Mouse (Mus musculus): Measurements from ENCODE around the gene Adam19. TPM values are rescaled to one million over a fixed set of nuclear protein-coding genes. Genes with fewer than 3 reads are reported as not detected.

The Adam19 gene
- polyA plus RNA-seq, 1 experiment from 2014 or later: 12.5 TPM

GRCm38 (mm10) chr11:46095477-46096264, 39.9 kb downstream of the Adam19 start:
- no peak for ATAC-seq (ENCODE audit: low FRiP score, low read depth)
- Histone ChIP-seq H3K27ac (replicated peaks) (no peak overlapping the region), H3K36me3 (peaks cover 8% of the 10 kb centered on the region; the same call in 1 of the 2 replicates), H3K4me2 (replicated peaks) (no peak overlapping the region), H3K27me3 (no peaks in the 10 kb centered on the region), H3K4me1 (no peaks in the 10 kb centered on the region), H3K9ac (replicated peaks) (no peak overlapping the region), H3K4me3 (no peak overlapping the region), H3K9me3 (no peaks in the 10 kb centered on the region)
- 80% methylated on average over 9 of the region's 9 CpGs for WGBS

- Histone ChIP-seq H3K4me3 (no peak overlapping the region), H3K27ac (replicated peaks) (no peak overlapping the region), H3K9me3 (no peaks in the 10 kb centered on the region), H3K4me2 (replicated peaks) (no peak overlapping the region), H3K4me1 (no peaks in the 10 kb centered on the region), H3K9ac (replicated peaks) (no peak overlapping the region), H3K27me3 (no peaks in the 10 kb centered on the region), H3K36me3 (peaks cover 14% of the 10 kb centered on the region; the same call in 1 of the 2 replicates)
- 94% methylated on average over 6 of the region's 6 CpGs for WGBS
- no peak for ATAC-seq (ENCODE audit: low FRiP score, low read depth)
Observed at GRCm38 (mm10) chr11:46096265-46096649, 40.5 kb downstream of the Adam19 start.

GRCm38 (mm10) chr11:46097062-46097461, 41.3 kb downstream of the Adam19 start:
- H3K9ac ChIP-seq (replicated peaks): no peak overlapping the region
- H3K4me3 ChIP-seq: no peak overlapping the region
- no peaks in the 10 kb centered on the region for H3K27me3 ChIP-seq
- WGBS: 92% methylated on average over 3 of the region's 3 CpGs
- no peaks in the 10 kb centered on the region for H3K4me1 ChIP-seq
- ATAC-seq (ENCODE audit: low FRiP score, low read depth): no peak
- no peak overlapping the region for H3K4me2 ChIP-seq (replicated peaks)
- no peak overlapping the region for H3K27ac ChIP-seq (replicated peaks)
- H3K36me3 ChIP-seq: peaks cover 16% of the 10 kb centered on the region; the same call in 1 of the 2 replicates
- H3K9me3 ChIP-seq: no peaks in the 10 kb centered on the region

DNA sequence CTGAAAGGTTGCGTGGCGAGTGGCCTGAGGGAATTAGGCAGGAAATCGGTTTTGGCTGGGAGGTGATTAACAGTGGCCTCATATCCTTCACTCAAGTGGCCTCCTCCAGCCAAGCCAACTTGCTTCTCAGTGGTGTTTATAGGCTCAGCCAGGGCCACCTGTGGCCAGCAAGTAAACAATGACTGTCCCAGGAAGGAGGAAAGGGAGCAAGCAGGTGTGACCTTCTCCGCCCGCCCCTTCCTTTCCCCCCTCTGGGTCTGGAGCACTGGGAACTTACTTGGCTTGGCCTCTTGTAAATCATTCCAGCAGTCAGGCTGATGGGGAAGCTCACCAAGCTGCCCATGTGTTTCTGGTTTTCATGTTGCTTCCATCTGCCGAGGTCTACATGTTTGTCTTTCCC, 46.3 kb downstream of the Adam19 start:
- Histone ChIP-seq H3K36me3 (peaks cover 16% of the 10 kb centered on the region; the same call in 1 of the 2 replicates), H3K27ac (replicated peaks) (no peak overlapping the region), H3K9me3 (no peaks in the 10 kb centered on the region), H3K27me3 (no peaks in the 10 kb centered on the region), H3K4me3 (no peak overlapping the region), H3K4me1 (no peaks in the 10 kb centered on the region), H3K9ac (replicated peaks) (no peak overlapping the region), H3K4me2 (replicated peaks) (no peak overlapping the region)
- WGBS: 78% methylated on average over 6 of the region's 6 CpGs
- no peak for ATAC-seq (ENCODE audit: low FRiP score, low read depth)

DNA sequence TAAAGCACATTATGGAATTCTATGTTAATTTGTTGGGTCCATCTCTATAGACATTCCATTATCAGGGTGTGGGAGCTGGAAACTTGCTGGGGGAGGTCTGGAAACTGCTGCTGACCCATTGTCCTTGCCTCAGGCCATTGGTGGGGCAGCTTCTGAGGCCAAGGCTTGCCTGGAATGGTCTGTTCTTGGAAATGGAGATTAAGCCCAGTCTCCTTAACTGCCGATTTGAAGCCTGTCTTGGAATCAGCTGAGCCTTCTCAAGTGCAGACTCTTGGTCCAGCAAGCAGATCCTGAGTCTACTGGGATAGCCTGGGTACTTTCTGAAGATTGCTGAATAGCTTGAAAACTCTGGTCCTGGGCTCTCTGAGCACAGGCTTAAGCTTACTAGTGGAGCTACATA, 51.3 kb downstream of the Adam19 start:
- Histone ChIP-seq H3K4me1 (no peaks in the 10 kb centered on the region), H3K27me3 (no peaks in the 10 kb centered on the region), H3K36me3 (no peaks in the 10 kb centered on the region), H3K9ac (replicated peaks) (no peak overlapping the region), H3K27ac (replicated peaks) (no peak overlapping the region), H3K9me3 (no peaks in the 10 kb centered on the region), H3K4me2 (replicated peaks) (no peak overlapping the region), H3K4me3 (no peak overlapping the region)
- WGBS: 90% methylated on average over 1 of the region's 1 CpGs
- ATAC-seq (ENCODE audit: low FRiP score, low read depth): no peak

DNA sequence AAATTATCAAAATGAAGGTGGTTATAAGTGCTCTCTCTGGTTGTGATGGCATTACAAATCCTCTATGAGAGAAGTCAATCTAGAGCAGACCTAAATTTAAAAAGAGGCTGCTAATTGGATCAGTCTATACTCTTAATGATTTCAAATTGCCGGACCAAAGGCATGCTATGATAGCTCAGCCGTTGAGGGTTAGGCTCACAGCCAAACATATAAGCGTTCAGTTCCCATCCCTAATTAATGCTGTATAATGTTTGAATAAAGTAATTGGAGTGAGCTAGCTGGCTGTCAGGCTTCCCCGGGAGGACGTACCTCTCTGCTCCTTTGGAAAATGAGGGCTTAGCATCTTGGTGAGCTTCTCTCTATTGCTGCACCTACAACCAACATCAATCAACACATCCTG, 53.4 kb downstream of the Adam19 start:
- Histone ChIP-seq H3K36me3 (0 out of 2 replicates have a peak, but pooled peaks cover 4% of the 10 kb centered on the region), H3K4me2 (replicated peaks) (no peak overlapping the region), H3K27ac (replicated peaks) (no peak overlapping the region), H3K27me3 (no peaks in the 10 kb centered on the region), H3K4me1 (no peaks in the 10 kb centered on the region), H3K9ac (replicated peaks) (no peak overlapping the region), H3K9me3 (no peaks in the 10 kb centered on the region), H3K4me3 (no peak overlapping the region)
- ATAC-seq (ENCODE audit: low FRiP score, low read depth): no peak
- 82% methylated on average over 5 of the region's 5 CpGs for WGBS

DNA sequence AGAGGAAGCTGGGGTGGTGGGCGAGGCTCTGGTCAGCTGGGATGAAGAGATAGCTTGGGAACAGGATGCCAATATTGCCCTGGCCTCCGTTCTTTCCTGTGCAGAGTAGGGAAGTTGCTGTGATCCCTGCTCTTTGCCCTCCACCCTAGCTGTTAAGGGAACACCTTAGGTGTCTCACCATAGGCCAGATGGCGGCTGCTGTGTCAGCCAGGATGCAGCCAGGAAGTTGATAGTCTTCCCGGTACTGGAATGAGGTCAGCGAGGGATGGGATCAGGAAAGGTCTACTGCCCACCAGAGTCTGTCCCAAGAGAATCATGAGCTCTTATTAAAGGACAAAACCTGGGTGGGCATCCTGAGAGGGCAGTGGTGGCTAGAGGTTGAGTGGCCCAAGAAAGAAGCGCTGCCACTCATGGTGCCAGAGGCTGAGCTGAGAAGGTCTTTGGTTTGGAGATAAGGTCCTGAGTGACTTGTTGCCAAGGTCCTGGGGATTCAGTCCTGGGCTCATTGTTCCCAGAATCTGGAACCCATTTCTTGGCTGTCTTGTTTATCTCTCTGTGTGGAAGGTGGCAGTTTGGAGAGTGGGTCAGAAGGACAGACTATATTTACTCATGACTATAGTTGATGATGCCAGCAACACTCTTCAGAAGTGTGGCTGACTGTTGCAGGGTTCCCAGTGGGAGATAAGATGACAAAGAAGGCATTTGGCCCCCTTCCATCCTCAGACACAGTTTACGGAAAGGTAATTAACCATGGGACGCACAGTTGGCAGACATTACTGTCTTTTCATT, 54.6 kb downstream of the Adam19 start:
- H3K36me3 ChIP-seq: 0 out of 2 replicates have a peak, but pooled peaks cover 7% of the 10 kb centered on the region
- H3K27ac ChIP-seq (replicated peaks): no peak overlapping the region
- no peak overlapping the region for H3K4me3 ChIP-seq
- WGBS: 94% methylated on average over 8 of the region's 8 CpGs
- no peaks in the 10 kb centered on the region for H3K27me3 ChIP-seq
- H3K4me2 ChIP-seq (replicated peaks): no peak overlapping the region
- ATAC-seq (ENCODE audit: low FRiP score, low read depth): no peak
- no peaks in the 10 kb centered on the region for H3K4me1 ChIP-seq
- H3K9me3 ChIP-seq: no peaks in the 10 kb centered on the region
- H3K9ac ChIP-seq (replicated peaks): no peak overlapping the region

- 90% methylated on average over 1 of the region's 1 CpGs for WGBS
- ATAC-seq (ENCODE audit: low FRiP score, low read depth): no peak
- H3K36me3 ChIP-seq: 0 out of 2 replicates have a peak, but pooled peaks cover 7% of the 10 kb centered on the region
- no peak overlapping the region for H3K4me2 ChIP-seq (replicated peaks)
- H3K9me3 ChIP-seq: no peaks in the 10 kb centered on the region
- no peak overlapping the region for H3K4me3 ChIP-seq
- no peaks in the 10 kb centered on the region for H3K4me1 ChIP-seq
- H3K27me3 ChIP-seq: no peaks in the 10 kb centered on the region
- no peak overlapping the region for H3K27ac ChIP-seq (replicated peaks)
- no peak overlapping the region for H3K9ac ChIP-seq (replicated peaks)
Observed at GRCm38 (mm10) chr11:46110945-46111287, 55.1 kb downstream of the Adam19 start.

DNA sequence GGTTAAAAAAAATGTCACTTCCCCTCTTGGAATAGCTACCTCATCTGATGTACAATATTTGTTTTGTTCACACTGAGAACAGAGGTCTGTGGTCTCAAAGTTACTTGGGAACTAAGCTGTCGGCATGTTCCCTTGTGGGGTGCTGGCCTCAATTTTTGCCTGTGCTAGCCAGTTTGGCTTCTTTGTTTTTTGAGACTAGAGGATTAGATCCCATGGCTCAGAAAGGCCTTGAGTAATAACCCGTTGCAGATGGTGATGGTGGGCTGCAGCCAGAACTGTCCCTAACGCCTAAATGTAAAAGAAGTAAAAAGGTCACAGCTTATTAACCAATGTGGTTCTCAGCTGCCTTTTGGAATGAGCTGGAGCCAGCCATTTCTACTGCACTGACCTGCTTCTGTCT, 57.4 kb downstream of the Adam19 start:
- WGBS: 80% methylated on average over 3 of the region's 3 CpGs
- Histone ChIP-seq H3K27ac (replicated peaks) (no peak overlapping the region), H3K9me3 (no peaks in the 10 kb centered on the region), H3K4me3 (no peak overlapping the region), H3K4me2 (replicated peaks) (no peak overlapping the region), H3K9ac (replicated peaks) (no peak overlapping the region), H3K4me1 (no peaks in the 10 kb centered on the region), H3K36me3 (0 out of 2 replicates have a peak, but pooled peaks cover 7% of the 10 kb centered on the region), H3K27me3 (no peaks in the 10 kb centered on the region)
- no peak for ATAC-seq (ENCODE audit: low FRiP score, low read depth)

- WGBS: 91% methylated on average over 7 of the region's 7 CpGs
- ATAC-seq (ENCODE audit: low FRiP score, low read depth): no peak
Observed at GRCm38 (mm10) chr11:46114221-46114620, 58.4 kb downstream of the Adam19 start.

GRCm38 (mm10) chr11:46115011-46115410, 59.2 kb downstream of the Adam19 start:
- Histone ChIP-seq H3K4me1 (no peaks in the 10 kb centered on the region), H3K9ac (replicated peaks) (no peak overlapping the region), H3K4me3 (no peak overlapping the region), H3K27ac (replicated peaks) (no peak overlapping the region), H3K9me3 (no peaks in the 10 kb centered on the region), H3K27me3 (no peaks in the 10 kb centered on the region), H3K4me2 (replicated peaks) (no peak overlapping the region), H3K36me3 (0 out of 2 replicates have a peak, but pooled peaks cover 11% of the 10 kb centered on the region)
- WGBS: 68% methylated on average over 4 of the region's 4 CpGs
- no peak for ATAC-seq (ENCODE audit: low FRiP score, low read depth)

More at GRCm38 (mm10) chr11:46114221-46114620, 58.4 kb downstream of the Adam19 start:
- Histone ChIP-seq H3K27me3 (no peaks in the 10 kb centered on the region), H3K4me3 (no peak overlapping the region), H3K9me3 (no peaks in the 10 kb centered on the region), H3K36me3 (0 out of 2 replicates have a peak, but pooled peaks cover 10% of the 10 kb centered on the region), H3K4me2 (replicated peaks) (no peak overlapping the region), H3K4me1 (no peaks in the 10 kb centered on the region), H3K27ac (replicated peaks) (no peak overlapping the region), H3K9ac (replicated peaks) (no peak overlapping the region)
